Mouse (Mus musculus) lung, embryonic 14.5 days (tissue): ENCODE data around the gene Ankrd52. TPM values are rescaled to one million over a fixed set of nuclear protein-coding genes. Genes with fewer than 3 reads are reported as not detected.

Experiments used
- ATAC-seq: fragments of 200-750 bp; cut with Nextera tagmentation; 2 replicates; pipeline ENCODE4 v1.8.0; 2017; ENCODE audit warnings: mild to moderate bottlenecking, moderate TSS enrichment, moderate library complexity; ENCODE audit not compliant: insufficient read depth
- DNase-seq: peaks from one replicate; pipeline ENCODE4 v3.0.0-alpha.2; 2015
- H3K27ac ChIP-seq: fragments of 300-500 bp; sonication (generic); 2 replicates; pipeline ENCODE4 v1.5.1; 2014; ENCODE audit warnings: low read depth, mild to moderate bottlenecking, moderate library complexity
- H3K27me3 ChIP-seq: fragments of 300-500 bp; sonication (generic); 2 replicates; pipeline ENCODE4 v1.6.1; 2014; ENCODE audit warnings: low read length, control low read depth; ENCODE audit not compliant: insufficient read depth
- H3K36me3 ChIP-seq: fragments of 300-500 bp; sonication (generic); 2 replicates; pipeline ENCODE4 v1.6.1; 2014; ENCODE audit warnings: control low read depth; ENCODE audit not compliant: insufficient read depth
- H3K4me1 ChIP-seq: fragments of 300-500 bp; sonication (generic); 2 replicates; pipeline ENCODE4 v1.6.1; 2014; ENCODE audit warnings: antibody characterized with exemption, control low read depth; ENCODE audit not compliant: insufficient read depth
- H3K4me2 ChIP-seq: fragments of 300-500 bp; sonication (generic); 2 replicates; pipeline ENCODE4 v1.6.1; 2014; ENCODE audit warnings: mild to moderate bottlenecking
- H3K4me3 ChIP-seq: fragments of 300-500 bp; sonication (generic); 2 replicates; pipeline ENCODE4 v1.5.1; 2014; ENCODE audit warnings: low read depth, low read length
- H3K9ac ChIP-seq: fragments of 300-500 bp; sonication (generic); 2 replicates; pipeline ENCODE4 v1.6.1; 2014
- H3K9me3 ChIP-seq: fragments of 300-500 bp; sonication (generic); 2 replicates; pipeline ENCODE4 v1.6.1; 2016; ENCODE audit warnings: low read depth, low read length, control low read depth
- CTCF ChIP-seq: IDR thresholded peaks from 2 replicates; pipeline ENCODE4 v1.5.1; 2016; ENCODE audit warnings: antibody characterized with exemption, low read depth
- WGBS: fragments of 180-500 bp; shearing (Covaris S2); extraction: QIAGEN DNeasy Blood & Tissue Kit; methylation state at CpG from one replicate; pipeline ENCODE4 v1.1.7; 2014; 5-methylcytosine and 5-hydroxymethylcytosine counted together
- polyA plus RNA-seq: library from polyadenylated mRNA; unstranded; fragments of >200 nt; fragmentation: Nextera tagmentation; extraction: Ambion mirVana; gene quantifications from 2 replicates; pipeline ENCODE4 v1.2.1, GENCODE M21; 2014

Ankrd52 gene
- polyA plus RNA-seq, 1 experiment from 2014 or later, result 17.0 TPM

GRCm38 (mm10) chr10:128337306-128338181 lies 39.4 kb upstream of the Ankrd52 start, which contains the start of gene Cs:
Cs (plus strand) TSS chr10:128337734.
- Histone ChIP-seq H3K36me3 (peaks cover 9% of the 10 kb centered on the region; the same call in 1 of the 2 replicates), H3K27ac (peak within 1 kb of the TSS; percentile 85), H3K4me3 (peak within 1 kb of the TSS; percentile 93), H3K9ac (peak within 1 kb of the TSS; percentile 85), H3K27me3 (no peaks in the 10 kb centered on the region), H3K9me3 (no peaks in the 10 kb centered on the region), H3K4me2 (peak within 1 kb of the TSS; percentile 94), H3K4me1 (peaks cover 8% of the 10 kb centered on the region)
- DNase-seq (peak; percentile 99), ATAC-seq (peak; percentile 98)
- no peak for TF ChIP-seq CTCF
- WGBS, result under 1% methylated on average over 59 of the region's 61 CpGs

- ATAC-seq (no peak), DNase-seq (no peak)
- Histone ChIP-seq H3K9ac (peak overlapping the region; percentile 85), H3K4me1 (peaks cover 8% of the 10 kb centered on the region), H3K9me3 (no peaks in the 10 kb centered on the region), H3K4me2 (peak overlapping the region; percentile 94), H3K4me3 (peak overlapping the region; percentile 93), H3K27me3 (no peaks in the 10 kb centered on the region), H3K36me3 (peaks cover 9% of the 10 kb centered on the region; the same call in 1 of the 2 replicates), H3K27ac (peak overlapping the region; percentile 85)
- TF ChIP-seq CTCF, result no peak
- 11% methylated on average over 5 of the region's 5 CpGs for WGBS
Observed at GRCm38 (mm10) chr10:128338415-128338814, 38.5 kb upstream of the Ankrd52 start.

GRCm38 (mm10) chr10:128338948-128339347 lies 38.0 kb upstream of the Ankrd52 start:
- H3K9me3 ChIP-seq, result no peaks in the 10 kb centered on the region
- H3K4me1 ChIP-seq, result peaks cover 8% of the 10 kb centered on the region
- 66% methylated on average over 2 of the region's 2 CpGs for WGBS
- H3K4me2 ChIP-seq, result peak overlapping the region; percentile 94
- peak overlapping the region; percentile 85; the same call in 1 of the 2 replicates for H3K9ac ChIP-seq
- peak overlapping the region; percentile 93 for H3K4me3 ChIP-seq
- H3K27ac ChIP-seq, result no peak overlapping the region
- H3K27me3 ChIP-seq, result no peaks in the 10 kb centered on the region
- no peak for TF ChIP-seq CTCF
- DNase-seq (no peak), ATAC-seq (no peak)
- H3K36me3 ChIP-seq, result peaks cover 9% of the 10 kb centered on the region; the same call in 1 of the 2 replicates

GRCm38 (mm10) chr10:128340257-128340656 lies 36.7 kb upstream of the Ankrd52 start:
- Histone ChIP-seq H3K4me2 (no peak overlapping the region), H3K27me3 (no peaks in the 10 kb centered on the region), H3K4me3 (no peak overlapping the region), H3K9ac (no peak overlapping the region), H3K9me3 (no peaks in the 10 kb centered on the region), H3K4me1 (peaks cover 16% of the 10 kb centered on the region), H3K27ac (no peak overlapping the region), H3K36me3 (peaks cover 9% of the 10 kb centered on the region; the same call in 1 of the 2 replicates)
- ATAC-seq, result no peak
- no peak for DNase-seq
- WGBS, result 76% methylated on average over 2 of the region's 2 CpGs
- peak; percentile 25 for TF ChIP-seq CTCF

GRCm38 (mm10) chr10:128343436-128343835 lies 33.5 kb upstream of the Ankrd52 start:
- peaks cover 15% of the 10 kb centered on the region for H3K4me1 ChIP-seq
- no peak overlapping the region for H3K4me3 ChIP-seq
- H3K9ac ChIP-seq, result no peak overlapping the region
- H3K27ac ChIP-seq, result peak overlapping the region; percentile 15; the same call in 1 of the 2 replicates
- 91% methylated on average over 1 of the region's 1 CpGs for WGBS
- no peaks in the 10 kb centered on the region for H3K27me3 ChIP-seq
- ATAC-seq (no peak), DNase-seq (no peak)
- H3K36me3 ChIP-seq, result peaks cover 9% of the 10 kb centered on the region; the same call in 1 of the 2 replicates
- no peaks in the 10 kb centered on the region for H3K9me3 ChIP-seq
- TF ChIP-seq CTCF, result no peak
- no peak overlapping the region for H3K4me2 ChIP-seq

- peak overlapping the region; percentile 51 for H3K4me2 ChIP-seq
- H3K36me3 ChIP-seq, result peaks cover 13% of the 10 kb centered on the region
- 0 out of 2 replicates have a peak overlapping the region, but pooled peaks have one; percentile 9 for H3K4me3 ChIP-seq
- DNase-seq (peak; percentile 93), ATAC-seq (peak; percentile 89)
- peak overlapping the region; percentile 30; the same call in 1 of the 2 replicates for H3K9ac ChIP-seq
- TF ChIP-seq CTCF, result no peak
- peaks cover 10% of the 10 kb centered on the region; the same call in 1 of the 2 replicates for H3K4me1 ChIP-seq
- no peaks in the 10 kb centered on the region for H3K27me3 ChIP-seq
- 17% methylated on average over 7 of the region's 7 CpGs for WGBS
- peak overlapping the region; percentile 85 for H3K27ac ChIP-seq
- H3K9me3 ChIP-seq, result no peaks in the 10 kb centered on the region
Observed at GRCm38 (mm10) chr10:128344568-128345275, 32.2 kb upstream of the Ankrd52 start.
